Mouse (Mus musculus) splenic B cell, adult 2 months (primary cell): ENCODE results near the gene Sorbs2.

Experiments
- DNase-seq: peaks from one replicate; pipeline ENCODE4 v3.0.0-alpha.2; 2011; ENCODE audit warnings: low read depth, low spot score
- H3K27me3 ChIP-seq: 2 replicates; pipeline ENCODE4 v1.6.1; 2012; ENCODE audit warnings: mild to moderate bottlenecking, low read length, moderate library complexity, mixed read lengths; ENCODE audit not compliant: control insufficient read depth, poor library complexity, insufficient read depth, severe bottlenecking
- H3K36me3 ChIP-seq: 2 replicates; pipeline ENCODE4 v1.6.1; 2012; ENCODE audit warnings: mild to moderate bottlenecking, low read length, moderate library complexity, mixed read lengths; ENCODE audit not compliant: control insufficient read depth, poor library complexity, insufficient read depth, severe bottlenecking

Gene Sorbs2

DNA sequence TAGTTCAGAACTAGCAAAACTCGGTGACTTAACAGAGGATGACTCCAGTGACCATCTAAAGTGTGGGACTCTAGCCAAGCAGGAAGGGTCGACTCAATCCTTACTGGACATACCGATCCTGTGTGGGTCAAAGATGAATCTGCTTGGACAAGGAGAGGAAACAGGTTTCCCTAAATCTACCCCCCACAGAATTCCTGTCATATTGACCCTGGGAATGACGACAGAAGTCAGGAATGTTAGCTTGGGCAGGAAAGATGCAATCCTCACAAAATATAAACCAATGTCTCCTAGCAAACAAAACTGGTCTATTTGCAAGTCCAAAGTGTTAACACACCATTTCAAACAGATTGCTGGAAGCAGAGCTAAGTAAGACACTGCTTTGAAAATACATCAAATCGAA, 118.8 kb downstream of the Sorbs2 start:
- no peaks in the 10 kb centered on the region for H3K36me3 ChIP-seq
- H3K27me3 ChIP-seq: no peaks in the 10 kb centered on the region
- no peak for DNase-seq

DNA sequence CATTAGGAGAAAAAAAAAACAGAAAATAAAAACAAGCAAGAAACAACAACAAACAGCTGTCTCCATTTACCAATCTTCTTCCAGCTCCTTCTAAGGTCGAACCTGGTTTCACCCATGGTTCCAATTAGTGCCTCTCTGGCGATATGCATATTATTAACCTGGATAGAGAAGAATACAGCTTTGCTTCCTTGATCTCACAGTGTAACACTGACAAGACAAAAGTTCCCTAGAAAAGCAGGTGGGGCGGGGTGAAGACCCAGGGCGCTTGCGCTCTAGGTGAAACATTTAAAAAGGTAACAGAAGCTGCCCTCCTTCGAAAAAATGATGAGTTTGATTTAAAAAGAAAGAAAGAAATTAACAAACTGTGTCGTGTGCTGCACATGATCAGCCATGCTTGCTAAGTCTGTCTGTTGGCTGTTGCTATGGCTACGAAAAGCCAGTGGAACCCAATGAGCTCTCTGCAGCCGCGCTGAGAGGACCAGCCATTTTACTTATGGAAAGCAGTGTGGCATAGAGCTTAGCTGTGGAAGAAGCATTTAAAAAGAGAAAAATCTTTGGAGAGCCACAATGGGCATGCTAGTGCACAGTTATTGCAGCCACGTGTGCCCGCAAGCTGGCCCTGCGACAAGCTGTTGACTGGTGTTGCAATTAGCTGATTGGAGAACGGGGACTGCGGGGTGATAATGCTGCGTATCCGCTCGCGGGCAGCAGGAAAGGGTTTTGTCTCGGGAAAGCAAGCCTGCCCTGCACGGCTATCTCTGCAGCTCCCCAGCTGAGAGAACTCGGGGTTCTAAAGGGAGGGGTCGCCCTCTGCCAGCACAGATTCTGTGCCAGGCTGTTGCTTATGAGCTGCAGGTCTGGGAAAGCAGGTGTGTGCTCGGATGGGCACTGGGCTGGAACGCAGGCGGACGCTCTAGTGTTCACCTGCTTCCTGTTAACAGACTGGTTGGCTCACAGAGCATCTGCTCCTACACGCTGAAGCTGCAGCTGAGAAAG, 120.0 kb downstream of the Sorbs2 start:
- Histone ChIP-seq H3K36me3 (no peaks in the 10 kb centered on the region), H3K27me3 (no peaks in the 10 kb centered on the region)
- DNase-seq: peak; percentile 70

GRCm38 (mm10) chr8:45628421-45629065, 121.0 kb downstream of the Sorbs2 start:
- no peak for DNase-seq
- Histone ChIP-seq H3K27me3 (no peaks in the 10 kb centered on the region), H3K36me3 (no peaks in the 10 kb centered on the region)

- no peaks in the 10 kb centered on the region for H3K27me3 ChIP-seq
- no peaks in the 10 kb centered on the region for H3K36me3 ChIP-seq
- no peak for DNase-seq
Measured at GRCm38 (mm10) chr8:45629066-45629430, 121.5 kb downstream of the Sorbs2 start.

GRCm38 (mm10) chr8:45631023-45631422, 123.4 kb downstream of the Sorbs2 start:
- DNase-seq: no peak
- H3K27me3 ChIP-seq: no peaks in the 10 kb centered on the region
- H3K36me3 ChIP-seq: no peaks in the 10 kb centered on the region

DNA sequence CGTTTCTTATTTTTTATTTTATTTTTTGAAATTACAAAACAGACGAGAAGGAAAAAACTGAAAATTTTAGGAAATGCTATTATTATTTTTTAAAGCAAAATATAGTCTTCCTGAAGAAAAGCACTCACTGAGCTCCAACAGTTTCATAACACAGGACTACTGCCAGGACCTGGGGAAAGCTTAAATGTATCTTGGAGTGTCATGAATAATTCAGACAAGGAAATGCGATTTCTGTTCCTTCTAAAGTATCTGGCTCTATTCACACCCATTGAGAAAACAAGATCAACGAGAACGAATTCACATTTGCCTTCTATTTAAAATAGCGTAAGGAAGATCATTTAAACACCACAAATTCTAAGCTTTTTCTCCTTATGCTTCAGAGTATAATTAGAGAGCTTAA, 127.6 kb downstream of the Sorbs2 start:
- Histone ChIP-seq H3K36me3 (no peaks in the 10 kb centered on the region), H3K27me3 (no peaks in the 10 kb centered on the region)
- no peak for DNase-seq

- Histone ChIP-seq H3K36me3 (no peaks in the 10 kb centered on the region), H3K27me3 (no peaks in the 10 kb centered on the region)
- no peak for DNase-seq
Measured at GRCm38 (mm10) chr8:45637745-45638144, 130.2 kb downstream of the Sorbs2 start.

GRCm38 (mm10) chr8:45639444-45639843, 131.9 kb downstream of the Sorbs2 start:
- H3K27me3 ChIP-seq: no peaks in the 10 kb centered on the region
- DNase-seq: no peak
- no peaks in the 10 kb centered on the region for H3K36me3 ChIP-seq

GRCm38 (mm10) chr8:45644651-45645050, 137.1 kb downstream of the Sorbs2 start:
- no peaks in the 10 kb centered on the region for H3K27me3 ChIP-seq
- no peak for DNase-seq
- no peaks in the 10 kb centered on the region for H3K36me3 ChIP-seq

- H3K36me3 ChIP-seq: no peaks in the 10 kb centered on the region
- DNase-seq: no peak
- no peaks in the 10 kb centered on the region for H3K27me3 ChIP-seq
Measured at GRCm38 (mm10) chr8:45649063-45649462, 141.5 kb downstream of the Sorbs2 start.

DNA sequence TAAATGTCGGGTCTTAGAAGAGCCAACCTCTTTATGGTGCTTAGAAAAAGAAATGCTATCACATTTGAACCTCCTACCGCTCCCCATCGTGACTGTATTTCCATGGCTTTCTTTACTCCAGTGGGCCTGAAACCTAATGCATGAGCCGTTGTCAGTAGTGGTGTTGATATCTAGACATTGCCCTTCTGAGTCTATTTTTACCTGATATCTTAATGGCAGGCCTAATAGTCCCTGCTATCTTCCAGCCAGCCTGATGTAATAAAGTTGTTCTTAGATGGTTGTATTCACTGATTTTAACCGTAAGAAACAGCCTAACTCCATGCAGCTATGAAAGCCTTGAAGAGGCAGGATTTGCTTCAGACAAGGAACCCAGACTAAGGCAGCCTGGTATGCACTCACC, 142.4 kb downstream of the Sorbs2 start:
- DNase-seq: no peak
- Histone ChIP-seq H3K36me3 (no peaks in the 10 kb centered on the region), H3K27me3 (no peaks in the 10 kb centered on the region)

GRCm38 (mm10) chr8:45658021-45658420, 150.4 kb downstream of the Sorbs2 start:
- DNase-seq: no peak
- Histone ChIP-seq H3K36me3 (no peaks in the 10 kb centered on the region), H3K27me3 (no peaks in the 10 kb centered on the region)

- no peak for DNase-seq
- H3K36me3 ChIP-seq: no peaks in the 10 kb centered on the region
- H3K27me3 ChIP-seq: no peaks in the 10 kb centered on the region
Measured at GRCm38 (mm10) chr8:45658458-45659325, 151.1 kb downstream of the Sorbs2 start.

DNA sequence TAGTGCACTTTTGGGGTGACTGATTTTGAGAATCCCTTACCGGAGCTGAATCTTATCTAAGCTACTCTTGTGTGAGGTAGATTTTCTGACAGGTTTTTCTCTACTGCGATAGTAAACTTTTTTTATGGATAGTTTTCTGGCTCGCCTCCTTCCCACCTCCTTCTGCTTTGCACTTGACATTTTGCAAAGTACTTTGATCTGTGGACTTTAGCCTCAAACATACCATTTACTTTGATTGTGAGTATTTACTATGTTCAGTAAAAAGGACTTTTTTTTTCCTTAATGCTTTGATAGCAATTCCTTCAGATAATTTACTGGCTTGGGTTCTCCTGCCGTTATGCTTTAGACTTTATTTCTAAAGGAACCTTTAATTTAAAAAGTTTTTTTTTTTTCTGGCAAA, 151.9 kb downstream of the Sorbs2 start:
- H3K27me3 ChIP-seq: no peaks in the 10 kb centered on the region
- no peak for DNase-seq
- H3K36me3 ChIP-seq: no peaks in the 10 kb centered on the region

GRCm38 (mm10) chr8:45660570-45660969, 153.0 kb downstream of the Sorbs2 start:
- no peak for DNase-seq
- Histone ChIP-seq H3K27me3 (no peaks in the 10 kb centered on the region), H3K36me3 (no peaks in the 10 kb centered on the region)
